Mouse (Mus musculus) limb, embryonic 10.5 days (tissue): ENCODE data around the gene Nek7. TPM values are rescaled to one million over a fixed set of nuclear protein-coding genes. Genes with fewer than 3 reads are reported as not detected.
A peak's percentile ranks its signal among the peaks of the same experiment; 100 is the strongest.

Experiments
- DNase-seq: peaks from one replicate; pipeline ENCODE4 v3.0.0-alpha.2; 2017; ENCODE audit warnings: low spot score
- H3K27ac ChIP-seq: fragments of 300-500 bp; sonication (generic); 2 replicates; pipeline ENCODE4 v1.5.1; 2016; ENCODE audit warnings: mild to moderate bottlenecking
- H3K27me3 ChIP-seq: fragments of 300-500 bp; sonication (generic); 2 replicates; pipeline ENCODE4 v1.6.1; 2016; ENCODE audit warnings: low read depth, mild to moderate bottlenecking; ENCODE audit not compliant: poor library complexity, severe bottlenecking
- H3K36me3 ChIP-seq: fragments of 300-500 bp; sonication (generic); 2 replicates; pipeline ENCODE4 v1.6.1; 2016; ENCODE audit warnings: mild to moderate bottlenecking, moderate library complexity
- H3K4me1 ChIP-seq: fragments of 300-500 bp; sonication (generic); 2 replicates; pipeline ENCODE4 v1.6.1; 2016
- H3K4me3 ChIP-seq: fragments of 300-500 bp; sonication (generic); 2 replicates; pipeline ENCODE4 v1.5.1; 2016; ENCODE audit warnings: mild to moderate bottlenecking, moderate library complexity
- H3K9me3 ChIP-seq: fragments of 300-500 bp; sonication (generic); replicated peaks from 2 replicates; pipeline ENCODE4 v1.6.1; 2016; ENCODE audit warnings: mild to moderate bottlenecking
- WGBS: fragments of 180-500 bp; shearing (Covaris S2); methylation state at CpG from one replicate; pipeline ENCODE4 v1.1.7; 2016; 5-methylcytosine and 5-hydroxymethylcytosine counted together
- polyA plus RNA-seq: library from polyadenylated mRNA; unstranded; fragments of >200 nt; fragmentation: Nextera tagmentation; extraction: Ambion mirVana; gene quantifications from 2 replicates; pipeline ENCODE4 v1.2.1, GENCODE M21; 2016

Nek7 gene
- polyA plus RNA-seq, 1 experiment from 2014 or later: 34.7 TPM

DNA sequence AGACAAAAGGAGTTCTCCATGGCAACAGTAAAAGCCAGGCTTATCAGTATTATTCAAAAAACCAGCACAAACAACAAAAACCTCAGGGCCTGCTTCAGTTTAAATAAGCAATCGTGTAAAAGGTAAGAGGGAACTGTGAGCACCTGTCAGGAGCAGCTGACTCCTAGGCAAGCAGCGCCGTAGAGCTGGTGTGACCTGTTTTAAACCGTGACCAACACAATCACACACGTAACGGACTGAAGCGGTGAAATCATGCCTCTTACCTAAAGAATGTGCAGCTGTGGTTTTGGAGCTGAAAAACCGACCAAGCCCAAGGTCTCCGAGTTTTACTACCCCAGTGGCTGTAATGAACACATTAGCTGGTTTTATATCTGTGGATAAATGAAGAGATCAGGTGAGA is 104.6 kb downstream of the Nek7 start:
- 91% methylated on average over 9 of the region's 9 CpGs for WGBS
- H3K9me3 ChIP-seq: no peaks in the 10 kb centered on the region
- no peak overlapping the region for H3K27ac ChIP-seq
- no peaks in the 10 kb centered on the region for H3K27me3 ChIP-seq
- no peak for DNase-seq
- H3K4me1 ChIP-seq: peaks cover 15% of the 10 kb centered on the region
- no peak overlapping the region for H3K4me3 ChIP-seq
- 0 out of 2 replicates have a peak, but pooled peaks cover 3% of the 10 kb centered on the region for H3K36me3 ChIP-seq

DNA sequence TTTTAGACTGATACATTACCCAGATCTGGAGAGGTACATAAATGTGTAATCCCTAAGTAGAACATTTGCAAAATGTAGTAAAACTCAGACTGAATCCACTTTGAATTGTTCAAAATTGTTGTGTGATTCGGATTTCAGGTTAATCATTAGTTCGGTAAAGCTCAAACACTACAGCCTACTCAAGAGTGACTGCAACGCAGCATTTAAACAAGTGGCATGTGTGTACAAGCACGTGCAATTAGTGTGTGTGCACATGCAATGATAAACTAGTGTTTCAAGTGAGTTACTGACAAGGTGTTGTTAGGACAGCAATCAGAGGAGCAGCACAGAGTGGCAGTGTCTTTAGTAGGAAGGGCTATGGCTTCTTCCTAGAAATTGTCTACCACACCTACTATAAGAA is 106.0 kb downstream of the Nek7 start:
- H3K27ac ChIP-seq: no peak overlapping the region
- WGBS: 88% methylated on average over 4 of the region's 4 CpGs
- H3K9me3 ChIP-seq: no peaks in the 10 kb centered on the region
- H3K4me3 ChIP-seq: no peak overlapping the region
- no peak for DNase-seq
- 0 out of 2 replicates have a peak, but pooled peaks cover 3% of the 10 kb centered on the region for H3K36me3 ChIP-seq
- no peaks in the 10 kb centered on the region for H3K27me3 ChIP-seq
- H3K4me1 ChIP-seq: peaks cover 14% of the 10 kb centered on the region

- Histone ChIP-seq H3K4me1 (peaks cover 16% of the 10 kb centered on the region), H3K27ac (no peak overlapping the region), H3K4me3 (no peak overlapping the region), H3K9me3 (no peaks in the 10 kb centered on the region), H3K27me3 (no peaks in the 10 kb centered on the region), H3K36me3 (0 out of 2 replicates have a peak, but pooled peaks cover 3% of the 10 kb centered on the region)
- no peak for DNase-seq
- WGBS: 64% methylated on average over 4 of the region's 4 CpGs
Observed at GRCm38 (mm10) chr1:138510566-138510965, 109.4 kb downstream of the Nek7 start.

DNA sequence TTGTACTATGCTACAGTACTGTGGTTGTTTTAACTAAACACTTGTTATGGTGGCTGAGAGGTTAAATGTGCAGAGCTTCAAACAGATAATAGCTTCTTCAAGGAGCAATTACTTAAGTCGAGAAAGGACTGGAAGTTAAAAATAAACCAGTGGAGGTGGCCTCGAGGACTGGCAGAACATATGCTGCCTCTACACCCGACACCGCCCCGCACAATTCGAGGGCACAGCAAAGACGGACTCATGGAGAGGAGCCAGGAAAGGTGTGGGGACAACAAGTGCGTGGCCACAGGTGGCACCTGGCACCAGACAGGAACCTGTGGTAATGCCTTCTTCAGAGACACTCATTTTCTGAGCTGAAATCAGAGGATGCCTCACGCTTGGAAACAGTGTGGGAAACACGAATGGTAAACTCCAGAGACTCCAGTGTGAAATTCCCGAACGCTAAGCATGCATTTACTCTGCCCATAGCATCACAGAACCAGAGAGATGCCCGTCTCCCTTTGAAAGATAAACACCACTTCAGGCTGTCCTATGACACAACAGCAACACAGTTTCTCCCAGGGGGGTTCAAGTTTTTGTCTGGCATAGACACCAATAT is 112.4 kb downstream of the Nek7 start:
- Histone ChIP-seq H3K27me3 (no peaks in the 10 kb centered on the region), H3K9me3 (no peaks in the 10 kb centered on the region), H3K4me3 (no peak overlapping the region), H3K4me1 (peaks cover 31% of the 10 kb centered on the region), H3K27ac (no peak overlapping the region), H3K36me3 (no peaks in the 10 kb centered on the region)
- WGBS: 86% methylated on average over 13 of the region's 13 CpGs
- DNase-seq: no peak

GRCm38 (mm10) chr1:138507014-138507413 is 112.9 kb downstream of the Nek7 start:
- Histone ChIP-seq H3K4me3 (no peak overlapping the region), H3K4me1 (peaks cover 31% of the 10 kb centered on the region), H3K9me3 (no peaks in the 10 kb centered on the region), H3K36me3 (no peaks in the 10 kb centered on the region), H3K27ac (no peak overlapping the region), H3K27me3 (no peaks in the 10 kb centered on the region)
- DNase-seq: no peak
- WGBS: 71% methylated on average over 4 of the region's 4 CpGs

DNA sequence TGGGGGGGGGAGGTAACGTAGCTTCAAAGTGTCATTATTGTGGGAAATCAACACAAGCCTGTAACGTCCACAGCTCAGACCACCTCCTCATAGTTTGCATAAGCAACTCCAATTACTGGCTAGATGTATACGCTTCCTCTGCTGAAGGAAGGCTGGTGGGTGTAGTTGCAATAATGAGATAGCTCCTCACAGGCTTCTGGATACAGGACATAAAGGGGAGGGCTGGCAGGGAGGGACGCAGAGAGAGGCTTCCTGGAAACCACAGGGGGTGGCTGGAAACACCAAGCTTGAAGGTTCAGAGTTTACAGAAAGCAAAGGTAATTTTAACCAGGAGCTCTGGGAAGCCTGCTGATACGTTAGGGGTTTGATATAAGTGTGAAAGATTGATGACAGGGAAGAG is 115.7 kb downstream of the Nek7 start:
- DNase-seq: no peak
- 29% methylated on average over 5 of the region's 5 CpGs for WGBS

DNA sequence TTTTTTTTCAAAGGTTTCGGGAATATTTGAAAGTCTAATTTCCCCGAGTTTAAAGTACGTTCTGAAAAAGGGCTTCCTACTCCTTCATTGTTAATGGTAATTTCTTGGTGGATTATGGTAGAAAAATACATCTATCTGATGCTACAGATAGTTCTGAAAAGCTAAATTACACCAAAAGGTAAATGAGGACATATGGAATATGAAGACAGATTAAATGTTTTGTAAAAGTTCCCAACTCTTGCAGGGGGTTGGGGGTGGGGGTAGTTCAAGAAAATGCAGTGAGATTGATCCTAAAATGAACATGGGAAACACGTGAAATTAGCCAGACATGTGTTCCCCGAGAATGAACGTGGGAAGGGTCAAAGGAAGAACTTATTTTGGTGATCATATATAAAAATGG is 119.2 kb downstream of the Nek7 start:
- no peak for DNase-seq
- Histone ChIP-seq H3K27ac (no peak overlapping the region), H3K4me3 (no peak overlapping the region), H3K27me3 (no peaks in the 10 kb centered on the region), H3K36me3 (no peaks in the 10 kb centered on the region), H3K9me3 (no peaks in the 10 kb centered on the region), H3K4me1 (peaks cover 49% of the 10 kb centered on the region)
- 73% methylated on average over 6 of the region's 6 CpGs for WGBS

More for the DNA sequence above, 115.7 kb downstream of the Nek7 start:
- no peaks in the 10 kb centered on the region for H3K36me3 ChIP-seq
- H3K9me3 ChIP-seq: no peaks in the 10 kb centered on the region
- peak overlapping the region; percentile 58 for H3K27ac ChIP-seq
- H3K4me3 ChIP-seq: no peak overlapping the region
- no peaks in the 10 kb centered on the region for H3K27me3 ChIP-seq
- H3K4me1 ChIP-seq: peaks cover 52% of the 10 kb centered on the region

DNA sequence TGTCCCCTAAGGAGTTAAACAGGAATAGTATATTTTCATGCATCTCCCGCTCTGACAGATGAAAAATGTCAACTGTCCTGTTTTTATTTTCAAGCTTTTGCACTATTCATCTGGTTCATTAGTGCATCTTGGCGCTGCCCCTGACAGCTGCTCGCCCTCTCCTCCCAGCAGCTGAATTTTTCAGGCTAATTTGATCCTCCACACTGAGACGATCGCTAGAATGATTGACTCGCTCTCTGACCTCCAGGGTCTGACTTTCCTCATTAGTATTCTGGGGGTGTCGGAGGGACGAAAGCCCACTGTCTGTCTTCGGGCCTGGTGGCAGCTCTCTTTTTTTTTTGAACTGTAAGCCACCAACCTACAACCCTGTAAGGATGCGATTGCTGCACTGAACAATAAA is 119.8 kb downstream of the Nek7 start:
- H3K27ac ChIP-seq: no peak overlapping the region
- peaks cover 52% of the 10 kb centered on the region for H3K4me1 ChIP-seq
- H3K27me3 ChIP-seq: no peaks in the 10 kb centered on the region
- no peak for DNase-seq
- H3K9me3 ChIP-seq: no peaks in the 10 kb centered on the region
- WGBS: 20% methylated on average over 10 of the region's 10 CpGs
- H3K4me3 ChIP-seq: no peak overlapping the region
- no peaks in the 10 kb centered on the region for H3K36me3 ChIP-seq

DNA sequence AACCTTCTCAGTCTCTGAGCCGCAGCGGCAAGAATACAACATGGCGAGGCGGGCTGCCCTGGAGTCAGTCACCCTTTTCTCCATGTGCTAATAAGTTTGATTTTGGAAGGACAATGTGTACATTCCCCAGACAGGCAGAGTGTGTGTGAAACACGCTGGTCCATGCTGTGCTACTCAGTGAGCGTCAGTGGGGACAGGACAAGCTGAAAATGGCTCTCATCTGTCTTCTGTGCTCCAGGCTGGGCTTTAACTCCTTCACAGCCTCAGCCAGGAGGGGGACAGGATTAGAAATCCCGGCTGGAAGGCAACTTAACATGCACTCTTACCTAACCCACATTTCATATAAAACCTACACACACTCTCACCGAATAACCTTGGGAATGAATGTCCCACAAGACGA is 120.5 kb downstream of the Nek7 start:
- Histone ChIP-seq H3K27me3 (no peaks in the 10 kb centered on the region), H3K4me1 (peaks cover 46% of the 10 kb centered on the region), H3K9me3 (no peaks in the 10 kb centered on the region), H3K27ac (peak overlapping the region; percentile 56; the same call in 1 of the 2 replicates), H3K36me3 (no peaks in the 10 kb centered on the region), H3K4me3 (no peak overlapping the region)
- WGBS: 62% methylated on average over 9 of the region's 9 CpGs
- DNase-seq: no peak

- no peak overlapping the region for H3K27ac ChIP-seq
- H3K9me3 ChIP-seq: no peaks in the 10 kb centered on the region
- peaks cover 3% of the 10 kb centered on the region for H3K4me1 ChIP-seq
- H3K27me3 ChIP-seq: no peaks in the 10 kb centered on the region
- H3K36me3 ChIP-seq: peaks cover 4% of the 10 kb centered on the region
- WGBS: 96% methylated on average over 6 of the region's 6 CpGs
- DNase-seq: no peak
- H3K4me3 ChIP-seq: no peak overlapping the region
Observed at GRCm38 (mm10) chr1:138491382-138492097, 128.4 kb downstream of the Nek7 start.

GRCm38 (mm10) chr1:138487569-138487968 is 132.4 kb downstream of the Nek7 start:
- WGBS: 92% methylated on average over 5 of the region's 5 CpGs
- DNase-seq: no peak

GRCm38 (mm10) chr1:138480694-138481093 is 139.2 kb downstream of the Nek7 start:
- DNase-seq: no peak
- H3K9me3 ChIP-seq: 0 out of 2 replicates have a peak, but pooled peaks cover 4% of the 10 kb centered on the region
- WGBS: 86% methylated on average over 1 of the region's 1 CpGs
- H3K4me3 ChIP-seq: no peak overlapping the region
- H3K27me3 ChIP-seq: no peaks in the 10 kb centered on the region
- H3K27ac ChIP-seq: no peak overlapping the region
- peaks cover 12% of the 10 kb centered on the region for H3K36me3 ChIP-seq
- no peaks in the 10 kb centered on the region for H3K4me1 ChIP-seq

More at GRCm38 (mm10) chr1:138487569-138487968, 132.4 kb downstream of the Nek7 start:
- no peak overlapping the region for H3K4me3 ChIP-seq
- peaks cover 13% of the 10 kb centered on the region for H3K36me3 ChIP-seq
- no peak overlapping the region for H3K27ac ChIP-seq
- no peaks in the 10 kb centered on the region for H3K27me3 ChIP-seq
- no peaks in the 10 kb centered on the region for H3K9me3 ChIP-seq
- H3K4me1 ChIP-seq: no peaks in the 10 kb centered on the region

DNA sequence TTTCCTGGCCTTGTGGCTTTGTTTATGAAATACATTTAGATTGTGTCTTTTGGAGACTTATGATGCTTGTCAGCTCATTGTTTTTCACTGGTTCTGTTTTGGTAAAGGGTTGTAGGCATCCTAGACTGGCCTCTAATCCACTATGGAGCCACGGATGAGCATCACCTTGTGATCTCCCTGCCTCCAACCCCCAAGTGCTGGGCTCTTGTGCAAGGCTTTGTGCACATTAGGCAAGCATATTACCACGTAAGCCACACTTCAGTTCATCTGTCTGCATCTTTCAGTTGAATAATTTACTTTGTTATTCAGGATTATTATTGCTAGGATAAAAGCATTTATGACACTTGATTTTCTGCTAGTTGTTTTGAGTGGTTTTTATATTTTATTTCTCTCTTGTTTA is 154.6 kb downstream of the Nek7 start:
- no peak overlapping the region for H3K4me3 ChIP-seq
- 81% methylated on average over 2 of the region's 2 CpGs for WGBS
- H3K27me3 ChIP-seq: no peaks in the 10 kb centered on the region
- H3K4me1 ChIP-seq: no peaks in the 10 kb centered on the region
- DNase-seq: no peak
- H3K27ac ChIP-seq: no peak overlapping the region
- H3K9me3 ChIP-seq: no peaks in the 10 kb centered on the region
- no peaks in the 10 kb centered on the region for H3K36me3 ChIP-seq
